16 mouse cellular contexts compared by ENCODE assay signal in the genomic region with DNA sequence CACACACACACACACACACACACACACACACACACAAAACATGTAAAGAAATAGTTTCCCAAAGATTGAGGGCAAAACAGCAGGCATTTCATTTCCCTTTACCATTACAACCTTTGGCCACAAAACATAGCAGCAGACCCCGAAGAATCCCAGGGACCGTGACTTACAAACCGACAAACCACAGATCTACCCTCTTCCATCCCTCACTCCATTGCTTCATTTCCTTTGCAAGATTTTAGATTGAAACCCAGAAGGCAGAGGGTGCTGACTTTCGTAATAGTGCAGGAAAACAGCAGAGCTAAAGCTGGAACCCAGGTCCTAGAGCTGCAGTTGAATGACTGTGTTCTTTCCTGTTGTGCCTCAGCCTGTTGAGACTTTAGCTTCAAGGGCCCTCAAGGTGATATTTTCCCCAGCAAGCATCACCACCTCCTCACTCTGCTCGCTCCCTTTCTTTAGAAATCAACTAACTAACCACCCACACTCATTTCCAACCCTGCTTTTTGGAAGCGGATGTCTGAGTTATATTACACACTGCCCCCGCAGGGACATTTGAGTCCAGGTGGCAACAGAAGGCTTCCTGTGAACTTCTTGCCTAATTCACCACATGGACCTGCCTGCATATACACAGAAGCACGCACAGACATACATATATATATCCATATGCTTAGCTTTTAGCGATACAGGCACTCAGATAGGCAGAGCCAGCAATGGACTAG.
DNase-seq lines count a peak whose midpoint lies in the region; ATAC-seq and TF ChIP-seq lines count a peak whose summit lies in the region.
"Had no signal": no experiment of that assay in that cellular context is flagged by ENCODE, and none has a peak within 500 bp of the region (broad histone marks: within the 10 kb centered on the region; RNA-seq: fewer than 3 reads in every experiment).

No protein-coding gene starts in this region.

- H3K27ac ChIP-seq in layer of hippocampus, adult 2 months: no peak overlapping the region
- H3K27ac ChIP-seq: liver, embryonic 15.5 days had no signal

- H3K4me3 ChIP-seq in layer of hippocampus, adult 2 months: no peak overlapping the region
- H3K4me3 ChIP-seq: liver, embryonic 15.5 days; megakaryocyte, embryonic 14.5 days had no signal

- intact Hi-C loops in left cerebral cortex, postnatal 36 days (cut with DNase I): loop anchor here (5.0 to 10.0 kb wide), 2 partner anchors 180 to 248 kb away; a partner anchor contains a TSS
- intact Hi-C loops in heart, postnatal 36 days (cut with DNase I): no loop called here

- no peak for ATAC-seq in erythroid progenitor cell, adult 5-6 weeks (replicated peaks; ENCODE audit: low FRiP score, poor library complexity, severe bottlenecking)
- ATAC-seq: forebrain, embryonic 14.5 days; Patski had no signal

- no peak for TF ChIP-seq CTCF in layer of hippocampus, adult 2 months (conservative IDR thresholded peaks at IDR 0.05)

- peak; percentile 1 for DNase-seq in 416B (ENCODE audit: low read depth)
- peak; percentile 40 for DNase-seq in cerebellum, adult 8-10 months
- DNase-seq in layer of hippocampus, adult 2 months (ENCODE audit: low spot score in 2 of 2): peak; percentile 44 to 57
- DNase-seq in left cerebral cortex, postnatal 36 days (ENCODE audit: low spot score in 2 of 2): peak; percentile 64 to 74
- DNase-seq in heart, postnatal 36 days: no peak
- no peak for DNase-seq in gastrocnemius, postnatal 10 days
- no peak for DNase-seq in adrenal gland, adult (ENCODE audit: inconsistent age in 2 of 2, low spot score in 1 of 2)
- DNase-seq: adrenal gland, adult 2 months; heart, adult 18-20 months; kidney, adult 18-20 months; thymus, postnatal 4 days had no signal

Comparison
In these comparisons a context has a peak if more than half of its experiments do, and no peak if none do; other contexts are left out.
1. DNase-seq: peak in 416B (single experiment), cerebellum, adult 8-10 months (single experiment), layer of hippocampus, adult 2 months (2 of 2) and left cerebral cortex, postnatal 36 days (2 of 2); none in heart, postnatal 36 days (0 of 2), gastrocnemius, postnatal 10 days (single experiment) and adrenal gland, adult (0 of 2).